Mouse (Mus musculus): ENCODE results near the gene Tecpr2. TPM values are rescaled to one million over a fixed set of nuclear protein-coding genes. Genes with fewer than 3 reads are reported as not detected.

The Tecpr2 gene
- polyA plus RNA-seq, 1 experiment from 2014 or later: 4.1 TPM

GRCm38 (mm10) chr12:110981736-110982135, 92.7 kb downstream of the Tecpr2 start:
- 76% methylated on average over 3 of the region's 3 CpGs for WGBS
- H3K4me3 ChIP-seq (ENCODE audit: low read depth, low read length): no peak overlapping the region
- peaks cover 20% of the 10 kb centered on the region; the same call in 1 of the 2 replicates for H3K4me1 ChIP-seq (replicated peaks; ENCODE audit: control insufficient read depth, insufficient read depth, low read length)
- H3K9me3 ChIP-seq (ENCODE audit: control insufficient read depth, low read length): no peaks in the 10 kb centered on the region
- ATAC-seq (replicated peaks; ENCODE audit: low FRiP score, low TSS enrichment, low read depth) (no peak), DNase-seq (ENCODE audit: low spot score) (no peak)
- H3K36me3 ChIP-seq (ENCODE audit: control insufficient read depth, insufficient read depth, low read length): peaks cover 7% of the 10 kb centered on the region; the same call in 1 of the 2 replicates
- no peaks in the 10 kb centered on the region for H3K27me3 ChIP-seq (replicated peaks; ENCODE audit: control insufficient read depth, insufficient read depth, low read length)
- no peak overlapping the region for H3K9ac ChIP-seq (ENCODE audit: low read length)
- no peak overlapping the region for H3K4me2 ChIP-seq (ENCODE audit: low read length)
- no peak overlapping the region for H3K27ac ChIP-seq (ENCODE audit: low read depth)

- H3K4me2 ChIP-seq (ENCODE audit: low read length): no peak overlapping the region
- no peak for DNase-seq (ENCODE audit: low spot score)
- no peak for ATAC-seq (replicated peaks; ENCODE audit: low FRiP score, low TSS enrichment, low read depth)
- H3K9ac ChIP-seq (ENCODE audit: low read length): no peak overlapping the region
- 68% methylated on average over 8 of the region's 8 CpGs for WGBS
- H3K27me3 ChIP-seq (replicated peaks; ENCODE audit: control insufficient read depth, insufficient read depth, low read length): no peaks in the 10 kb centered on the region
- H3K27ac ChIP-seq (ENCODE audit: low read depth): no peak overlapping the region
- no peaks in the 10 kb centered on the region for H3K9me3 ChIP-seq (ENCODE audit: control insufficient read depth, low read length)
- H3K36me3 ChIP-seq (ENCODE audit: control insufficient read depth, insufficient read depth, low read length): no peaks in the 10 kb centered on the region
- no peak overlapping the region for H3K4me3 ChIP-seq (ENCODE audit: low read depth, low read length)
- H3K4me1 ChIP-seq (replicated peaks; ENCODE audit: control insufficient read depth, insufficient read depth, low read length): peaks cover 18% of the 10 kb centered on the region; the same call in 1 of the 2 replicates
Observed at GRCm38 (mm10) chr12:110983083-110983482, 94.0 kb downstream of the Tecpr2 start.

GRCm38 (mm10) chr12:110983714-110984113, 94.7 kb downstream of the Tecpr2 start:
- peaks cover 14% of the 10 kb centered on the region; the same call in 1 of the 2 replicates for H3K4me1 ChIP-seq (replicated peaks; ENCODE audit: control insufficient read depth, insufficient read depth, low read length)
- WGBS: 84% methylated on average over 8 of the region's 8 CpGs
- H3K4me2 ChIP-seq (ENCODE audit: low read length): no peak overlapping the region
- H3K36me3 ChIP-seq (ENCODE audit: control insufficient read depth, insufficient read depth, low read length): no peaks in the 10 kb centered on the region
- ATAC-seq (replicated peaks; ENCODE audit: low FRiP score, low TSS enrichment, low read depth): no peak
- no peaks in the 10 kb centered on the region for H3K9me3 ChIP-seq (ENCODE audit: control insufficient read depth, low read length)
- no peaks in the 10 kb centered on the region for H3K27me3 ChIP-seq (replicated peaks; ENCODE audit: control insufficient read depth, insufficient read depth, low read length)
- no peak overlapping the region for H3K4me3 ChIP-seq (ENCODE audit: low read depth, low read length)
- no peak overlapping the region for H3K27ac ChIP-seq (ENCODE audit: low read depth)
- no peak for DNase-seq (ENCODE audit: low spot score)
- H3K9ac ChIP-seq (ENCODE audit: low read length): no peak overlapping the region

- H3K36me3 ChIP-seq (ENCODE audit: control insufficient read depth, insufficient read depth, low read length): no peaks in the 10 kb centered on the region
- H3K27ac ChIP-seq (ENCODE audit: low read depth): peak overlapping the region; percentile 19; the same call in 1 of the 2 replicates
- DNase-seq (ENCODE audit: low spot score) (no peak), ATAC-seq (replicated peaks; ENCODE audit: low FRiP score, low TSS enrichment, low read depth) (peak; percentile 81)
- H3K4me1 ChIP-seq (replicated peaks; ENCODE audit: control insufficient read depth, insufficient read depth, low read length): peaks cover 11% of the 10 kb centered on the region; the same call in 1 of the 2 replicates
- H3K4me2 ChIP-seq (ENCODE audit: low read length): no peak overlapping the region
- 40% methylated on average over 4 of the region's 4 CpGs for WGBS
- H3K9me3 ChIP-seq (ENCODE audit: control insufficient read depth, low read length): no peaks in the 10 kb centered on the region
- H3K4me3 ChIP-seq (ENCODE audit: low read depth, low read length): no peak overlapping the region
- H3K9ac ChIP-seq (ENCODE audit: low read length): no peak overlapping the region
- H3K27me3 ChIP-seq (replicated peaks; ENCODE audit: control insufficient read depth, insufficient read depth, low read length): no peaks in the 10 kb centered on the region
Observed at GRCm38 (mm10) chr12:110984598-110984997, 95.5 kb downstream of the Tecpr2 start.

- DNase-seq (ENCODE audit: low spot score): no peak
- ATAC-seq (replicated peaks; ENCODE audit: low FRiP score, low TSS enrichment, low read depth): no peak
- H3K27ac ChIP-seq (ENCODE audit: low read depth): no peak overlapping the region
- H3K9ac ChIP-seq (ENCODE audit: low read length): no peak overlapping the region
- no peak overlapping the region for H3K4me3 ChIP-seq (ENCODE audit: low read depth, low read length)
- H3K36me3 ChIP-seq (ENCODE audit: control insufficient read depth, insufficient read depth, low read length): no peaks in the 10 kb centered on the region
- H3K27me3 ChIP-seq (replicated peaks; ENCODE audit: control insufficient read depth, insufficient read depth, low read length): no peaks in the 10 kb centered on the region
- 80% methylated on average over 9 of the region's 9 CpGs for WGBS
- peaks cover 11% of the 10 kb centered on the region; the same call in 1 of the 2 replicates for H3K4me1 ChIP-seq (replicated peaks; ENCODE audit: control insufficient read depth, insufficient read depth, low read length)
- no peaks in the 10 kb centered on the region for H3K9me3 ChIP-seq (ENCODE audit: control insufficient read depth, low read length)
- H3K4me2 ChIP-seq (ENCODE audit: low read length): no peak overlapping the region
Observed at GRCm38 (mm10) chr12:110985141-110985540, 96.1 kb downstream of the Tecpr2 start.

GRCm38 (mm10) chr12:110986536-110987425, 97.7 kb downstream of the Tecpr2 start:
- peaks cover 13% of the 10 kb centered on the region; the same call in 1 of the 2 replicates for H3K4me1 ChIP-seq (replicated peaks; ENCODE audit: control insufficient read depth, insufficient read depth, low read length)
- no peak overlapping the region for H3K4me2 ChIP-seq (ENCODE audit: low read length)
- no peaks in the 10 kb centered on the region for H3K27me3 ChIP-seq (replicated peaks; ENCODE audit: control insufficient read depth, insufficient read depth, low read length)
- no peak overlapping the region for H3K9ac ChIP-seq (ENCODE audit: low read length)
- DNase-seq (ENCODE audit: low spot score): no peak
- no peak for ATAC-seq (replicated peaks; ENCODE audit: low FRiP score, low TSS enrichment, low read depth)
- H3K9me3 ChIP-seq (ENCODE audit: control insufficient read depth, low read length): no peaks in the 10 kb centered on the region
- H3K4me3 ChIP-seq (ENCODE audit: low read depth, low read length): no peak overlapping the region
- H3K27ac ChIP-seq (ENCODE audit: low read depth): no peak overlapping the region
- no peaks in the 10 kb centered on the region for H3K36me3 ChIP-seq (ENCODE audit: control insufficient read depth, insufficient read depth, low read length)
- WGBS: 82% methylated on average over 11 of the region's 11 CpGs

- WGBS: 85% methylated on average over 3 of the region's 3 CpGs
- no peak overlapping the region for H3K4me3 ChIP-seq (ENCODE audit: low read depth, low read length)
- ATAC-seq (replicated peaks; ENCODE audit: low FRiP score, low TSS enrichment, low read depth) (no peak), DNase-seq (ENCODE audit: low spot score) (no peak)
- no peaks in the 10 kb centered on the region for H3K36me3 ChIP-seq (ENCODE audit: control insufficient read depth, insufficient read depth, low read length)
- H3K4me2 ChIP-seq (ENCODE audit: low read length): no peak overlapping the region
- H3K9ac ChIP-seq (ENCODE audit: low read length): no peak overlapping the region
- H3K9me3 ChIP-seq (ENCODE audit: control insufficient read depth, low read length): no peaks in the 10 kb centered on the region
- no peak overlapping the region for H3K27ac ChIP-seq (ENCODE audit: low read depth)
- H3K4me1 ChIP-seq (replicated peaks; ENCODE audit: control insufficient read depth, insufficient read depth, low read length): peaks cover 9% of the 10 kb centered on the region; the same call in 1 of the 2 replicates
- H3K27me3 ChIP-seq (replicated peaks; ENCODE audit: control insufficient read depth, insufficient read depth, low read length): no peaks in the 10 kb centered on the region
Observed at GRCm38 (mm10) chr12:110989409-110989808, 100.3 kb downstream of the Tecpr2 start.

- 87% methylated on average over 7 of the region's 7 CpGs for WGBS
Observed at GRCm38 (mm10) chr12:110990500-110990899, 101.4 kb downstream of the Tecpr2 start.

More at GRCm38 (mm10) chr12:110990500-110990899, 101.4 kb downstream of the Tecpr2 start:
- no peak for ATAC-seq (replicated peaks; ENCODE audit: low FRiP score, low TSS enrichment, low read depth)
- H3K27me3 ChIP-seq (replicated peaks; ENCODE audit: control insufficient read depth, insufficient read depth, low read length): no peaks in the 10 kb centered on the region
- H3K4me3 ChIP-seq (ENCODE audit: low read depth, low read length): no peak overlapping the region
- no peaks in the 10 kb centered on the region for H3K36me3 ChIP-seq (ENCODE audit: control insufficient read depth, insufficient read depth, low read length)
- H3K9ac ChIP-seq (ENCODE audit: low read length): no peak overlapping the region
- no peak for DNase-seq (ENCODE audit: low spot score)
- no peak overlapping the region for H3K27ac ChIP-seq (ENCODE audit: low read depth)
- H3K4me1 ChIP-seq (replicated peaks; ENCODE audit: control insufficient read depth, insufficient read depth, low read length): 0 out of 2 replicates have a peak, but pooled peaks cover 9% of the 10 kb centered on the region
- no peak overlapping the region for H3K4me2 ChIP-seq (ENCODE audit: low read length)
- H3K9me3 ChIP-seq (ENCODE audit: control insufficient read depth, low read length): no peaks in the 10 kb centered on the region

All from intestine, embryonic 14.5 days (tissue).